Mouse (Mus musculus): ENCODE results near the gene Toe1.
A peak's percentile ranks its signal among the peaks of the same experiment; 100 is the strongest.

Toe1 gene

GRCm38 (mm10) chr4:116811012-116811411, 3.6 kb upstream of the Toe1 start:
- peaks cover 53% of the 10 kb centered on the region for H3K4me1 ChIP-seq (replicated peaks; ENCODE audit: low read depth, low read length)
- peaks cover 66% of the 10 kb centered on the region for H3K36me3 ChIP-seq (ENCODE audit: insufficient read depth, low read length)
- H3K9me3 ChIP-seq (ENCODE audit: low read length) = no peaks in the 10 kb centered on the region
- H3K27me3 ChIP-seq (ENCODE audit: insufficient read depth, low read length) = no peaks in the 10 kb centered on the region
- no peak overlapping the region for H3K4me3 ChIP-seq (replicated peaks; ENCODE audit: low read length)
- TF ChIP-seq CTCF (conservative IDR thresholded peaks at IDR 0.05; ENCODE audit: low read length) (no peak), POU5F1 (IDR thresholded peaks at IDR 0.05; ENCODE audit: borderline replicate concordance, low read length) (no peak)

- Histone ChIP-seq H3K36me3 (ENCODE audit: insufficient read depth, low read length) (peaks cover 64% of the 10 kb centered on the region), H3K4me1 (replicated peaks; ENCODE audit: low read depth, low read length) (peaks cover 34% of the 10 kb centered on the region), H3K4me3 (replicated peaks; ENCODE audit: low read length) (no peak overlapping the region), H3K27me3 (ENCODE audit: insufficient read depth, low read length) (no peaks in the 10 kb centered on the region), H3K9me3 (ENCODE audit: low read length) (no peaks in the 10 kb centered on the region)
- no peak for TF ChIP-seq POU5F1 (IDR thresholded peaks at IDR 0.05; ENCODE audit: borderline replicate concordance, low read length)
- TF ChIP-seq CTCF (conservative IDR thresholded peaks at IDR 0.05; ENCODE audit: low read length) = peak; percentile 51
- no peak for TF ChIP-seq NANOG (IDR thresholded peaks at IDR 0.05; ENCODE audit: borderline replicate concordance, low read length)
Measured at GRCm38 (mm10) chr4:116799901-116800300, 7.5 kb downstream of the Toe1 start.

DNA sequence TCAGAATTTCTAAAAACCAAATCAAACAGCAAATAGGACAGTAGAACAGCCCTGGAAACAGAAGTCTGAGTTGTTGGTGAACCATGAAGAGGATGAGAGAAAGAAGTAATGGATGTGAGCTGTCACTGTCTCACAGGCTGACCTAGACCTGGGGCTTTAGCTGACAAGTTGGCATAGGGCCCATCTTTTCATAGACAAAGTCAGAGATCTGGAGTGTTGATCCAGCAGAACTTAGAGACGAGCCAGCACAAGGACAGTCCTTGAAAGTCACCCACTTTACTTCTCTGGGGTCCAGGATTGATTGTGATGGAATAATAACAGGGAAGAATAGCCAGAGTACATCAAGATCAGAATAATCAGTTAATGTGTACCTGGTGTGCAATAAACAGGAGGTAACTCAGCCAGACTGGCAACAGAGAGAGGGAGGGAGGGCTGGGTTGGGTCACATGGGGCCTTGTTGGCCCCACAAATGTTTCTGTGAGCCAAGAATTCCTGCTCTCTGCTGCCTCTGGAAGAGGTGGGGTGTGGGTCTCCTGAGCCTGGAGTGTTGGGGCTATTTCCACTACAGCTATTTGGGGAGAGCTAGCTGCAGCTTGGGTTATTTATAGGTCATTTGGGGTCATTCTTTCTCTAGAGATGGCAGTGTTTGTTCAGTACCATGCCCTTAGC, 10.9 kb downstream of the Toe1 start:
- Histone ChIP-seq H3K9me3 (ENCODE audit: low read length) (no peaks in the 10 kb centered on the region), H3K4me1 (replicated peaks; ENCODE audit: low read depth, low read length) (peaks cover 13% of the 10 kb centered on the region), H3K36me3 (ENCODE audit: insufficient read depth, low read length) (peaks cover 54% of the 10 kb centered on the region), H3K4me3 (replicated peaks; ENCODE audit: low read length) (no peak overlapping the region), H3K27me3 (ENCODE audit: insufficient read depth, low read length) (no peaks in the 10 kb centered on the region)
- no peak for TF ChIP-seq CTCF (conservative IDR thresholded peaks at IDR 0.05; ENCODE audit: low read length)
- TF ChIP-seq NANOG (IDR thresholded peaks at IDR 0.05; ENCODE audit: borderline replicate concordance, low read length) = no peak
- TF ChIP-seq POU5F1 (IDR thresholded peaks at IDR 0.05; ENCODE audit: borderline replicate concordance, low read length) = no peak

DNA sequence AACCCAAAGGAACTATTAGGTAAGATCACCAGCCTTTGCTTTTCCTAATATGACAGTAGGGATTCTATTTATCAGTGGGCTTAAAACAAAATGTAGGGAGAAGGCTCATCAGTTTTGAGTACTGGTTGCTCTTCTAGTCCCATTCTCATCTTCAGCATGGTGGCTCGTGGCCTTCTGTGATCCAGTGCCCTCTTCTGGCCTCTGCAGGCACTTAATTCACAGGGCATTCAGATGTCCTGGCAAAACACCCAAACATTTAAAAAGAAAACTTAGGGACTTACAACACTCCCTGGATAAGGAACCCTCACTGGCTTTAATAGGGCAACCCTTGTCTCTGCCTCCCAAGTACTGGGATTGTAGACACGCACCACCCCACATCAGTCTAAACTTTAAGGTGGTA, 13.2 kb downstream of the Toe1 start:
- peaks cover 44% of the 10 kb centered on the region for H3K36me3 ChIP-seq (ENCODE audit: insufficient read depth, low read length)
- no peaks in the 10 kb centered on the region for H3K27me3 ChIP-seq (ENCODE audit: insufficient read depth, low read length)
- peaks cover 5% of the 10 kb centered on the region for H3K4me1 ChIP-seq (replicated peaks; ENCODE audit: low read depth, low read length)
- no peak overlapping the region for H3K4me3 ChIP-seq (replicated peaks; ENCODE audit: low read length)
- no peak for TF ChIP-seq NANOG (IDR thresholded peaks at IDR 0.05; ENCODE audit: borderline replicate concordance, low read length)
- TF ChIP-seq CTCF (conservative IDR thresholded peaks at IDR 0.05; ENCODE audit: low read length) = 0 out of 2 replicates have a peak, but pooled peaks have one; percentile 10
- no peak for TF ChIP-seq POU5F1 (IDR thresholded peaks at IDR 0.05; ENCODE audit: borderline replicate concordance, low read length)
- H3K9me3 ChIP-seq (ENCODE audit: low read length) = no peaks in the 10 kb centered on the region

DNA sequence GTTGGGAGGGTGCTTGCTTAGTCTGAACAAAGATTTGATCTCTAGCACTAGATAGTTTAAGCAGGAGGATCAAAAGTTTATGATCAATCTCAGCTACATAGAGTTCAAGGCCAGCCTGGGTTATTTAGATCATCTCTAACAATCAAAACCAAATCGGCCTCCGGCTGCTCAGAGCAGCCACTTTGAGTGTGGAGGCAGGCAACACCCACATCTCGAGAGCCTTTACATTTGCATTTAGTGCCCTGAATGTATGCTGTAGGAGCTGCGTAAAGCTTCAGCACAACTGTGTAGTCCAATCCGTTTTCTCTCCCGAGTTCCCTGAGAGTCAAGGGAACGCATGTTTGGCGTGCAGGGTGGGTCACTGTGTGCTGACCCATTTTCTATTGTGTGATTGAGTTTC, 15.0 kb downstream of the Toe1 start:
- TF ChIP-seq POU5F1 (IDR thresholded peaks at IDR 0.05; ENCODE audit: borderline replicate concordance, low read length) (no peak), NANOG (IDR thresholded peaks at IDR 0.05; ENCODE audit: borderline replicate concordance, low read length) (no peak), CTCF (conservative IDR thresholded peaks at IDR 0.05; ENCODE audit: low read length) (no peak)
- H3K9me3 ChIP-seq (ENCODE audit: low read length) = no peaks in the 10 kb centered on the region

DNA sequence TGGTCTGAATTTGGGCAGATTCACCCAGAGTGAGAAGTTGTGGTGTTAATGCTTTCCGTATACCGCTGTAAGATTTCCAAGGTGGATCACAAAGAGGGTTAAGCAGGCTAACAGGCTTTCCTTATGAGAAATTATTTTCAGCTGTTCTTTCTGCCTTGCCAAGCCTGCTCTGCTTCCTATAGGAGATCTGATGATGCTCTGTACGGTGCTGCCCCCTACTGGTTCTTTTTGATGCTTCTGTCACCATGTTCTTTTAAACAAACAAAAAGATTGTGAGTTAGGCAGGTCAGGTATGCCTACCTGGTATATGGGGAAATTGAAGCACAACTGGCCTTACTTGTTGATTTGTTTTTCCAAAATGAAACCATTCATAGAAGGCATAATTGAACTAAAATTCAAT, 18.5 kb downstream of the Toe1 start:
- no peaks in the 10 kb centered on the region for H3K9me3 ChIP-seq (ENCODE audit: low read length)

More for the DNA sequence above, 15.0 kb downstream of the Toe1 start:
- Histone ChIP-seq H3K4me3 (replicated peaks; ENCODE audit: low read length) (no peak overlapping the region), H3K4me1 (replicated peaks; ENCODE audit: low read depth, low read length) (peaks cover 16% of the 10 kb centered on the region), H3K27me3 (ENCODE audit: insufficient read depth, low read length) (no peaks in the 10 kb centered on the region), H3K36me3 (ENCODE audit: insufficient read depth, low read length) (peaks cover 45% of the 10 kb centered on the region)

GRCm38 (mm10) chr4:116787985-116788760, 19.3 kb downstream of the Toe1 start:
- peaks cover 38% of the 10 kb centered on the region for H3K4me1 ChIP-seq (replicated peaks; ENCODE audit: low read depth, low read length)
- H3K36me3 ChIP-seq (ENCODE audit: insufficient read depth, low read length) = peaks cover 24% of the 10 kb centered on the region
- no peaks in the 10 kb centered on the region for H3K9me3 ChIP-seq (ENCODE audit: low read length)
- H3K27me3 ChIP-seq (ENCODE audit: insufficient read depth, low read length) = no peaks in the 10 kb centered on the region
- no peak overlapping the region for H3K4me3 ChIP-seq (replicated peaks; ENCODE audit: low read length)
- TF ChIP-seq CTCF (conservative IDR thresholded peaks at IDR 0.05; ENCODE audit: low read length) (no peak), POU5F1 (IDR thresholded peaks at IDR 0.05; ENCODE audit: borderline replicate concordance, low read length) (no peak), NANOG (IDR thresholded peaks at IDR 0.05; ENCODE audit: borderline replicate concordance, low read length) (no peak)

More for the DNA sequence above, 18.5 kb downstream of the Toe1 start:
- H3K27me3 ChIP-seq (ENCODE audit: insufficient read depth, low read length) = no peaks in the 10 kb centered on the region
- no peak overlapping the region for H3K4me3 ChIP-seq (replicated peaks; ENCODE audit: low read length)
- H3K36me3 ChIP-seq (ENCODE audit: insufficient read depth, low read length) = peaks cover 32% of the 10 kb centered on the region
- peaks cover 30% of the 10 kb centered on the region for H3K4me1 ChIP-seq (replicated peaks; ENCODE audit: low read depth, low read length)
- TF ChIP-seq CTCF (conservative IDR thresholded peaks at IDR 0.05; ENCODE audit: low read length) (peak; percentile 62), POU5F1 (IDR thresholded peaks at IDR 0.05; ENCODE audit: borderline replicate concordance, low read length) (no peak)

GRCm38 (mm10) chr4:116786587-116786986, 20.9 kb downstream of the Toe1 start:
- H3K27me3 ChIP-seq (ENCODE audit: insufficient read depth, low read length) = no peaks in the 10 kb centered on the region
- peaks cover 14% of the 10 kb centered on the region for H3K36me3 ChIP-seq (ENCODE audit: insufficient read depth, low read length)
- H3K4me3 ChIP-seq (replicated peaks; ENCODE audit: low read length) = no peak overlapping the region
- peaks cover 48% of the 10 kb centered on the region for H3K4me1 ChIP-seq (replicated peaks; ENCODE audit: low read depth, low read length)
- TF ChIP-seq NANOG (IDR thresholded peaks at IDR 0.05; ENCODE audit: borderline replicate concordance, low read length) = no peak
- TF ChIP-seq CTCF (conservative IDR thresholded peaks at IDR 0.05; ENCODE audit: low read length) = peak; percentile 68
- H3K9me3 ChIP-seq (ENCODE audit: low read length) = no peaks in the 10 kb centered on the region
